Mouse (Mus musculus): ENCODE results near the gene Il17ra. TPM values are rescaled to one million over a fixed set of nuclear protein-coding genes. Genes with fewer than 3 reads are reported as not detected.

The Il17ra gene
- polyA plus RNA-seq (2012; rRNA removed), result 11.1 and 12.6 TPM in 2 replicates

DNA sequence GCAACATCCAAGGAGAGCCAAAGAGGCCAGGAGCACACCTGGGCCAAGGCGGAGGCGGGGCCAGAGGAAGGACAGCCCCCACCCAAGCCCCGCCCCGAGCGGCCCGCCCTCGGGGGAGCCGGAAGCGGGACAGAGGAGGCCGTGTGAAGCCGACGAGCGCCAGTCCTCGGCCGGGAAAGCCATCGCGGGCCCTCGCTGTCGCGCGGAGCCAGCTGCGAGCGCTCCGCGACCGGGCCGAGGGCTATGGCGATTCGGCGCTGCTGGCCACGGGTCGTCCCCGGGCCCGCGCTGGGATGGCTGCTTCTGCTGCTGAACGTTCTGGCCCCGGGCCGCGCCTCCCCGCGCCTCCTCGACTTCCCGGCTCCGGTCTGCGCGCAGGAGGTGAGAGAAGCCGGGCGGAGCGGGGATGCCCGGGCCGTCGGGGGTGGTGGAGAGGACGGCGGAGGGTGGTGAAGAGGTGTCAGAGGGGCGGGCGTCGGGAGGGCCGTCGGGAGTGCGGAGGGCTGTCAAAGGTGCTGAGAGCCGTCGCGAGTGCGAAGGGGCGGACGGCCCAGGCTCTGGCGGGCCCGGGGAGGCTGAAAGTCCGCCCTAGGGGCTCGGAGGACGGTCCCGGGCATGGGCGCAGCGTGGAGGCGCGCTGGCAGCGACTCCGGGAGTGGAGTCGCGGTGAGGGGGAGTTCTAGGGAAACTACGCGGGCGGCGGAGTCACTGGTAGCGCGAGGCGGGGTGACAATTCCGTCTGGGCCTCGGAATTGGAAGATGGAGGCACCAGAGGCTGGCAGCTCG, at the start of gene Il17ra:
Gene Il17ra (plus strand): TSS at position 162 of the 786 bp plus-strand sequence.

DNA sequence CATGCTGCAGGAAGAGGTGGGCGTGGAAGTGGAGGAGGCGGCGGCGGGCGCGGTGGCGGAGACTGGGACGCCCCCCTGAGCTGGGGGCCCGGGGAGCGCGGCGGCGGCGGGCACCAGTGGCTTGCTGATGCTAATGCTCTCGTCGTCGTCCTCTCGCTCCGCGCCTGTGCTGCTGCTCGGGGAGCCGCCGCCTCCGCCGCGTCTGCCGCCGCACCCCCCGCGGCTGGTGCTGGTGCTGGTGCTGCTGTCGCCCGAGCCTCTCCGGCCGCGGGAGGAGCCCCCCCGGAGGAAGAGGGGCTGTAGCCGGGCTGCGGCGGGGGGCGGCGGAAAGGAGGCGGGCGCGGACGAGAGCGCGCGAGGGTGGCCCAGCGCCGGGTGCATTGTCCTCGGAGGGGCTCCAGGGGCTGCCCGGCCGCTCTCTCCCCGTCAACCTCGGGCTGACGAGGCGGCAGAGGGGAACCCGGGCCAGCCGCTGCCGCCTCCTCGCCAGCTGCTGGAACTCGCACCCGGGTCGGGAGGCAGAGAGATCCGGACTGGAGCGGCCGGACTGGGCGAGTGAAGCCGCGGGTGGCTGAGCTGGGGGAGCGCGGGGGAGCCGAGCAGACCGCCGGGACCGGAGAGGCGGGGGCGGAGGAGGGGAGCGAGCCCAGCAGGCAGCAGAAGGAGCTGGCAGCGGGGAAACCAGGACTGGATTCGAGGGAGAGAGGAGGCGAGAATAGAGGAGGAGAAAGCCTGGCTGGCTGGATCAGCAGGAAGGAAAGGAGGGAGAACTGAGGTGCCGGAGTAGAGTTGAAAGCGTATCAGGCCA, 30.5 kb downstream of the Il17ra start, which contains the start of gene Tmem121b:
Gene Tmem121b (minus strand): TSS at position 434 of the 808 bp plus-strand sequence.

DNA sequence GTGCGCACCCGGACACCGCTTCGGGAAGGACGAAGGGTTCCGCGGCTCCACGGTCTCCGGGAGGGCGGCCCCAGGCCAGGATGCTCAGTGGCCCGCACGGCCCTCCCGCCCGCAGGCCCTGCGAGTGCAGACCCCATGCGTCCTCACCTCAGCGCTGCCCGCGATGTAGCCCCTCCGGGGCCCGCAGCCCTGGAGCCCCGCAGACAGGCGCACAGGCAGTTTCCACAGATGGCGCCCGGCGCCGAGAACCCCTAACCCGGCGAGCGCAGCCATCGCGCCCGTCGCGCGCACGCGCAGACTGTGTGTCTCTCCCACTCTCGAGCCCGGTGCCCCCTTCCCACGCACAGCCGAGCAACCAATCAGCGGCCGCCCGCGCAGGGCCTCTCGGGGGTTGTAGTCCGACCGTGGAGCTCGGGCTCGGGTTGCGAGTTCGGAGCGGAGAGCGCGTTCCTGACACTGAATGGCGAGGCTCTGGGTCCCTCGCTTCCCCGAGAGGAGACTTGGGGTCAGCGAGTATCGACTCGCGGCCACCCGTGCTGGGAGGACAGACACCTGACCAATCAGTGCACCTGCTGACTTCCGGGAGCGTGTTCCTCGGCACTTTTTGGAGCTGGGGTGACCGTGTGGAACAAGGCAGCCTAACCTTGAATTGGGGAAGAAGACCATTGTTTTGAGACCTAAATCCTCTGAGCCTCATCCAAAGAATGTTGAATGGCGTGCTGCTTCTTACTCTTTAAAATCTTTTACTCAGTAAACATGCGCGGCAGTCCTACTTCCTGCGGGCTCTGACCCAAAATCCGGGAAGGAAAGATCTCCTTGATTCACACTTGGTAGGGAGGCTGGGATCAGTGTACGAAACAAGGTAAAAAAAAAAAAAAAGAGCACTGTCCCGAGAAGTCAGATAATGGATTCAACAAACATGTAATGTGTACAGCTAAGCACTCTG, 68.2 kb downstream of the Il17ra start, which contains the start of gene Hdhd5:
Gene Hdhd5 (minus strand): TSS at position 300 of the 946 bp plus-strand sequence.

Other genes with a start within 250 kb of the Il17ra start
- gene D330020A13Rik, start 168.9 kb upstream of the Il17ra start, polyA plus RNA-seq (2012; rRNA removed), result not detected in 2 replicates
- 0.03 and 0.05 TPM in 2 replicates for gene B4galnt3, start 168.7 kb upstream of the Il17ra start, polyA plus RNA-seq (2012; rRNA removed)
- 4.2 and 4.9 TPM in 2 replicates for gene Kdm5a, start 99.1 kb upstream of the Il17ra start, polyA plus RNA-seq (2012; rRNA removed)
- gene Ccdc77, start 98.9 kb upstream of the Il17ra start, polyA plus RNA-seq (2012; rRNA removed), result 6.8 and 8.1 TPM in 2 replicates
- under 0.01 and 0.01 TPM in 2 replicates for gene Tmem121b, start 30.6 kb downstream of the Il17ra start, polyA plus RNA-seq (2012; rRNA removed)
- 8.4 and 8.7 TPM in 2 replicates for gene Hdhd5, start 68.1 kb downstream of the Il17ra start, polyA plus RNA-seq (2012; rRNA removed)
- gene Cecr2, start 203.1 kb downstream of the Il17ra start, polyA plus RNA-seq (2012; rRNA removed), result 6.1 and 6.2 TPM in 2 replicates